ENCODE assay signal across 19 mouse cellular contexts in genomic region chr17:10414383-10414782, GRCm38 (mm10).
DNase-seq lines count a peak whose midpoint lies in the region; ATAC-seq and TF ChIP-seq lines count a peak whose summit lies in the region.
"Had no signal": no experiment of that assay in that cellular context is flagged by ENCODE, and none has a peak within 500 bp of the region (broad histone marks: within the 10 kb centered on the region; RNA-seq: fewer than 3 reads in every experiment).

No protein-coding gene starts in this region.

- no peak overlapping the region for H3K9ac ChIP-seq in heart, embryonic 11.5 days (ENCODE audit: low read depth, low read length)
- no peak overlapping the region for H3K9ac ChIP-seq in heart, embryonic 14.5 days (ENCODE audit: low read length)
- no peak overlapping the region for H3K9ac ChIP-seq in kidney, embryonic 16.5 days (replicated peaks; ENCODE audit: low read length)
- no peak overlapping the region for H3K9ac ChIP-seq in stomach, postnatal 0 days (ENCODE audit: low read length)
- H3K9ac ChIP-seq: embryonic facial prominence, embryonic 12.5 days; forebrain, embryonic 15.5 days; hindbrain, embryonic 14.5 days had no signal

- peaks cover 47% of the 10 kb centered on the region for H3K4me1 ChIP-seq in heart, embryonic 11.5 days (ENCODE audit: control insufficient read depth, insufficient read depth, low read length)
- H3K4me1 ChIP-seq in heart, embryonic 14.5 days (ENCODE audit: control insufficient read depth in 2 of 2, insufficient read depth in 2 of 2, low read length in 2 of 2): peaks cover 37 to 46% of the 10 kb centered on the region in 2 experiments
- H3K4me1 ChIP-seq in kidney, embryonic 16.5 days (ENCODE audit: insufficient read depth, low read length): no peaks in the 10 kb centered on the region
- no peaks in the 10 kb centered on the region for H3K4me1 ChIP-seq in stomach, postnatal 0 days (replicated peaks; ENCODE audit: control insufficient read depth, insufficient read depth)
- H3K4me1 ChIP-seq: embryonic facial prominence, embryonic 12.5 days; forebrain, embryonic 15.5 days had no signal

- H3K36me3 ChIP-seq in heart, embryonic 11.5 days (ENCODE audit: control insufficient read depth, insufficient read depth, low read length): no peaks in the 10 kb centered on the region
- no peaks in the 10 kb centered on the region for H3K36me3 ChIP-seq in heart, embryonic 14.5 days (ENCODE audit: control insufficient read depth, insufficient read depth, low read length)
- H3K36me3 ChIP-seq in kidney, embryonic 16.5 days (ENCODE audit: insufficient read depth, low read length): no peaks in the 10 kb centered on the region
- no peaks in the 10 kb centered on the region for H3K36me3 ChIP-seq in stomach, postnatal 0 days (ENCODE audit: control insufficient read depth, insufficient read depth, low read length)
- H3K36me3 ChIP-seq: embryonic facial prominence, embryonic 12.5 days; forebrain, embryonic 15.5 days; hindbrain, embryonic 10.5 days had no signal

- peak overlapping the region; percentile 78 for H3K27ac ChIP-seq in heart, embryonic 11.5 days (ENCODE audit: low read depth, low read length)
- H3K27ac ChIP-seq in heart, embryonic 14.5 days (replicated peaks in 1 of 2; ENCODE audit: control insufficient read depth in 1 of 2, insufficient read depth in 1 of 2, low read depth in 2 of 2, low read length in 2 of 2): peak overlapping the region; percentile 58 to 91
- no peak overlapping the region for H3K27ac ChIP-seq in kidney, embryonic 16.5 days (ENCODE audit: low read length)
- no peak overlapping the region for H3K27ac ChIP-seq in stomach, postnatal 0 days (replicated peaks)
- H3K27ac ChIP-seq: embryonic facial prominence, embryonic 12.5 days; forebrain, embryonic 15.5 days; hindbrain, embryonic 10.5 days; hindbrain, embryonic 14.5 days had no signal

- peak; percentile 67; the same call in 1 of the 2 replicates for ATAC-seq in heart, embryonic 11.5 days (replicated peaks; ENCODE audit: insufficient number of reproducible peaks, low FRiP score, low TSS enrichment)
- ATAC-seq in heart, embryonic 14.5 days (ENCODE audit: insufficient number of reproducible peaks, insufficient read depth, low FRiP score, low read depth): 0 out of 2 replicates have a peak, but pooled peaks have one; percentile 49
- ATAC-seq in kidney, embryonic 16.5 days (ENCODE audit: low FRiP score, low TSS enrichment): no peak
- no peak for ATAC-seq in stomach, postnatal 0 days (ENCODE audit: low FRiP score, low TSS enrichment)
- ATAC-seq: forebrain, embryonic 15.5 days; intestine, embryonic 16.5 days had no signal

- TF ChIP-seq EP300 in stomach, postnatal 0 days (optimal IDR thresholded peaks at IDR 0.05): no peak

- no peak for TF ChIP-seq CTCF in stomach, postnatal 0 days (IDR thresholded peaks at IDR 0.05; ENCODE audit: low read depth)

- no peaks in the 10 kb centered on the region for H3K9me3 ChIP-seq in heart, embryonic 11.5 days (replicated peaks; ENCODE audit: control insufficient read depth, low read length)
- no peaks in the 10 kb centered on the region for H3K9me3 ChIP-seq in heart, embryonic 14.5 days (ENCODE audit: control insufficient read depth, low read length)
- H3K9me3 ChIP-seq in kidney, embryonic 16.5 days (ENCODE audit: low read length): no peaks in the 10 kb centered on the region
- H3K9me3 ChIP-seq in stomach, postnatal 0 days (ENCODE audit: control insufficient read depth, low read length): no peaks in the 10 kb centered on the region
- H3K9me3 ChIP-seq: embryonic facial prominence, embryonic 12.5 days; forebrain, embryonic 15.5 days; hindbrain, embryonic 10.5 days had no signal

- H3K4me3 ChIP-seq in heart, embryonic 11.5 days (ENCODE audit: low read depth, low read length): no peak overlapping the region
- no peak overlapping the region for H3K4me3 ChIP-seq in heart, embryonic 14.5 days (ENCODE audit: control insufficient read depth in 1 of 2, insufficient read depth in 1 of 2, low read depth in 1 of 2, low read length in 2 of 2)
- no peak overlapping the region for H3K4me3 ChIP-seq in kidney, embryonic 16.5 days (ENCODE audit: low read length)
- H3K4me3 ChIP-seq in stomach, postnatal 0 days (ENCODE audit: low read depth, low read length): no peak overlapping the region
- H3K4me3 ChIP-seq: embryonic facial prominence, embryonic 12.5 days; forebrain, embryonic 15.5 days; hindbrain, embryonic 10.5 days had no signal

- H3K27me3 ChIP-seq in heart, embryonic 11.5 days (ENCODE audit: control insufficient read depth, insufficient read depth, low read length): no peaks in the 10 kb centered on the region
- no peaks in the 10 kb centered on the region for H3K27me3 ChIP-seq in heart, embryonic 14.5 days (ENCODE audit: control insufficient read depth, insufficient read depth, low read length)
- no peaks in the 10 kb centered on the region for H3K27me3 ChIP-seq in kidney, embryonic 16.5 days (ENCODE audit: insufficient read depth, low read length)
- H3K27me3 ChIP-seq in stomach, postnatal 0 days (ENCODE audit: control insufficient read depth, insufficient read depth, low read length): no peaks in the 10 kb centered on the region
- H3K27me3 ChIP-seq: embryonic facial prominence, embryonic 12.5 days; forebrain, embryonic 15.5 days had no signal

- intact Hi-C loops in heart, postnatal 36 days (cut with DNase I): no loop called here
- intact Hi-C loops in heart, postnatal 10 days (cut with DNase I): loop anchor here (2.0 kb wide), 1 partner anchor 58 kb away; no protein-coding TSS in a partner anchor

- DNase-seq in heart, adult 11 months: peak; percentile 93
- no peak for DNase-seq in heart, postnatal 36 days
- DNase-seq in heart, postnatal 10 days: peak; percentile 63 to 73
- no peak for DNase-seq in stomach, postnatal 0 days (ENCODE audit: low spot score)
- DNase-seq: adrenal gland, postnatal 10 days; cerebellum, adult 11 months; cerebellum, adult 8-10 months; cerebellum, postnatal 14 days; embryo, embryonic 11 days; gastrocnemius, postnatal 14 days; kidney, adult 2 months had no signal

- no peak overlapping the region for H3K4me2 ChIP-seq in heart, embryonic 11.5 days
- peak overlapping the region; percentile 28 for H3K4me2 ChIP-seq in heart, embryonic 14.5 days (ENCODE audit: low read length)
- no peak overlapping the region for H3K4me2 ChIP-seq in kidney, embryonic 16.5 days (replicated peaks; ENCODE audit: low read depth, low read length)
- no peak overlapping the region for H3K4me2 ChIP-seq in stomach, postnatal 0 days (replicated peaks; ENCODE audit: low read depth)
- H3K4me2 ChIP-seq: embryonic facial prominence, embryonic 12.5 days; forebrain, embryonic 15.5 days; hindbrain, embryonic 14.5 days had no signal

- WGBS in heart, embryonic 11.5 days (ENCODE audit: insufficient replicate concordance): 28% methylated on average over 4 of the region's 4 CpGs
- WGBS in heart, embryonic 14.5 days: 7% methylated on average over 4 of the region's 4 CpGs
- 86% methylated on average over 4 of the region's 4 CpGs for WGBS in kidney, embryonic 16.5 days
- 78% methylated on average over 4 of the region's 4 CpGs for WGBS in stomach, postnatal 0 days

Comparison
In these comparisons a context has a peak if more than half of its experiments do, and no peak if none do; other contexts are left out.
1. DNase-seq: peak in heart, adult 11 months (single experiment) and heart, postnatal 10 days (2 of 2); none in heart, postnatal 36 days (0 of 2) and stomach, postnatal 0 days (single experiment).
2. ATAC-seq: peak in heart, embryonic 11.5 days (single experiment) and heart, embryonic 14.5 days (single experiment); none in kidney, embryonic 16.5 days (single experiment) and stomach, postnatal 0 days (single experiment).
3. H3K27ac ChIP-seq: peak in heart, embryonic 11.5 days (single experiment) and heart, embryonic 14.5 days (2 of 2); none in kidney, embryonic 16.5 days (single experiment) and stomach, postnatal 0 days (single experiment).